Mouse (Mus musculus): ENCODE results near the gene Mum1.

GRCm38 (mm10) chr10:80248971-80249640 lies 22.9 kb downstream of the Mum1 start, which contains the start of gene Ndufs7:
- TF ChIP-seq POLR2A (IDR thresholded peaks at IDR 0.05; ENCODE audit: borderline replicate concordance, low read depth, low read length) = peak; percentile 15; the same call in 1 of the 2 replicates
- TF ChIP-seq CTCF (IDR thresholded peaks at IDR 0.05; ENCODE audit: low read depth, low read length) = no peak
